Comparison of ENCODE assay signal across 15 mouse cellular contexts in genomic region chr1:91747583-91747982, GRCm38 (mm10). TPM values are rescaled to one million over a fixed set of nuclear protein-coding genes. Genes with fewer than 3 reads are reported as not detected.
DNase-seq lines count a peak whose midpoint lies in the region; ATAC-seq and TF ChIP-seq lines count a peak whose summit lies in the region.
"Had no signal": no experiment of that assay in that cellular context is flagged by ENCODE, and none has a peak within 500 bp of the region (broad histone marks: within the 10 kb centered on the region; RNA-seq: fewer than 3 reads in every experiment).

No protein-coding gene starts in this region.

- WGBS in kidney, adult 2 months, result 14% methylated on average over 11 of the region's 11 CpGs
- 13% methylated on average over 11 of the region's 11 CpGs for WGBS in hindbrain, embryonic 12.5 days

- H3K27me3 ChIP-seq in kidney, adult 2 months (replicated peaks; ENCODE audit: control insufficient read depth, insufficient read depth, low read length), result no peaks in the 10 kb centered on the region
- H3K27me3 ChIP-seq in hindbrain, embryonic 12.5 days, result peaks cover 10% of the 10 kb centered on the region; the same call in 1 of the 2 replicates
- H3K27me3 ChIP-seq: stomach, embryonic 15.5 days had no signal

- no peak for TF ChIP-seq CTCF in kidney, adult 2 months (conservative IDR thresholded peaks at IDR 0.05; ENCODE audit: insufficient read depth, insufficient read length, low read depth, low read length)
- no peak for TF ChIP-seq CTCF in brain, embryonic 14.5 days (IDR thresholded peaks at IDR 0.05; ENCODE audit: borderline replicate concordance, extremely low read depth, insufficient read depth, insufficient read length)

- TF ChIP-seq POLR2A in kidney, adult 2 months (IDR thresholded peaks at IDR 0.05; ENCODE audit: low read depth, low read length), result no peak
- TF ChIP-seq POLR2A in brain, embryonic 14.5 days (IDR thresholded peaks at IDR 0.05; ENCODE audit: borderline replicate concordance, extremely low read depth, insufficient read depth, insufficient read length, poor library complexity, severe bottlenecking), result no peak

- H3K27ac ChIP-seq in kidney, adult 2 months (ENCODE audit: insufficient read depth, low read depth, low read length), result no peak overlapping the region
- H3K27ac ChIP-seq in hindbrain, embryonic 12.5 days, result no peak overlapping the region
- H3K27ac ChIP-seq: heart, adult 2 months; liver, embryonic 14.5 days; stomach, embryonic 15.5 days had no signal

- no peaks in the 10 kb centered on the region for H3K36me3 ChIP-seq in kidney, adult 2 months (ENCODE audit: control insufficient read depth, insufficient read depth, low read length)
- H3K36me3 ChIP-seq in hindbrain, embryonic 12.5 days, result no peaks in the 10 kb centered on the region
- H3K36me3 ChIP-seq: stomach, embryonic 15.5 days had no signal

- peak; percentile 32 for DNase-seq in kidney, adult 2 months
- no peak for DNase-seq in kidney, postnatal 10 days
- peak; percentile 80 for DNase-seq in brain, embryonic 14.5 days (ENCODE audit: low read depth)
- peak; percentile 47 for DNase-seq in lung, postnatal 36 days
- no peak for DNase-seq in right cerebral cortex, adult 2 months (ENCODE audit: low spot score in 2 of 2)
- no peak for DNase-seq in adrenal gland, adult 18-20 months (ENCODE audit: low spot score in 2 of 2)
- DNase-seq in gastrocnemius, postnatal 10 days, result no peak
- DNase-seq: cerebellum, adult 9-11 months; heart, adult 2 months; layer of hippocampus, adult 9-11 months had no signal

- no peaks in the 10 kb centered on the region for H3K4me1 ChIP-seq in kidney, adult 2 months (ENCODE audit: control insufficient read depth, insufficient read depth, low read length)
- peaks cover 4% of the 10 kb centered on the region; the same call in 1 of the 2 replicates for H3K4me1 ChIP-seq in hindbrain, embryonic 12.5 days
- H3K4me1 ChIP-seq: stomach, embryonic 15.5 days had no signal

- H3K9me3 ChIP-seq in hindbrain, embryonic 12.5 days (replicated peaks), result no peaks in the 10 kb centered on the region
- H3K9me3 ChIP-seq: stomach, embryonic 15.5 days had no signal

- H3K9ac ChIP-seq in hindbrain, embryonic 12.5 days, result no peak overlapping the region
- H3K9ac ChIP-seq: liver, embryonic 14.5 days; stomach, embryonic 15.5 days had no signal

- H3K4me2 ChIP-seq in hindbrain, embryonic 12.5 days (replicated peaks), result 0 out of 2 replicates have a peak overlapping the region, but pooled peaks have one; percentile 8
- H3K4me2 ChIP-seq: stomach, embryonic 15.5 days had no signal

- no peak overlapping the region for H3K4me3 ChIP-seq in kidney, adult 2 months (ENCODE audit: insufficient read depth, low read depth, low read length)
- H3K4me3 ChIP-seq in hindbrain, embryonic 12.5 days, result no peak overlapping the region
- H3K4me3 ChIP-seq: erythroblast, embryonic 14.5 days; heart, adult 2 months; stomach, embryonic 15.5 days had no signal

- ATAC-seq in hindbrain, embryonic 12.5 days (ENCODE audit: low FRiP score), result peak; percentile 52; the same call in 1 of the 2 replicates

RNA-seq across cellular contexts. Expression of gene Twist2, which starts 53.7 kb away (rescaled TPM):
- polyA plus RNA-seq in kidney, adult 2 months (2012; rRNA removed), result 1.5 and 2.3 TPM in 2 replicates
- 22.3 and 23.5 TPM in 2 replicates for polyA plus RNA-seq in brain, embryonic 14.5 days (2012; rRNA removed)
- 22.6 and 26.7 TPM in 2 replicates for polyA plus RNA-seq in hindbrain, embryonic 12.5 days (2016; fragmentation: Nextera tagmentation; extraction: Ambion mirVana)
- total RNA-seq in adrenal gland, adult 18-20 months (2021), result 1 to 10 TPM; 1.7 to 4.0 TPM
- 1 to 10 TPM; 3.0 to 4.0 TPM for total RNA-seq in gastrocnemius, postnatal 10 days (2021)
- total RNA-seq: hematopoietic stem cell, adult 5-6 weeks had no signal
- polyA plus RNA-seq: erythroblast, embryonic 14.5 days had no signal

Comparison
In these comparisons a context has a peak if more than half of its experiments do, and no peak if none do; other contexts are left out.
1. DNase-seq: peak in kidney, adult 2 months (single experiment), brain, embryonic 14.5 days (single experiment) and lung, postnatal 36 days (single experiment); none in kidney, postnatal 10 days (single experiment), right cerebral cortex, adult 2 months (0 of 2), adrenal gland, adult 18-20 months (0 of 2) and gastrocnemius, postnatal 10 days (single experiment).